Mouse (Mus musculus) left cerebral cortex, postnatal 25 days (tissue): ENCODE data around the gene Ddx24. TPM values are rescaled to one million over a fixed set of nuclear protein-coding genes. Genes with fewer than 3 reads are reported as not detected.
"Not testable (repeated sequence)": the region's sequence is repeated elsewhere in the genome, so short reads cannot be mapped to it uniquely, and the experiment has no call there.

ENCODE experiments used
- DNase-seq, 2 experiments: peaks; one replicate each; pipeline ENCODE4 v3.0.0; 2022; ENCODE audit warnings: low spot score in 2 of 2, mixed read lengths in 1 of 2
- intact Hi-C: fragments of 180-260 bp; cut with DNase I; formaldehyde crosslinking; loops from one replicate; pipeline ENCODE4 v1.15.1; 2025
- total RNA-seq, 2 experiments: library from RNA; stranded (reverse); gene quantifications; 2 replicates each; pipeline ENCODE4 v1.2.3; 2021

Gene Ddx24
- 100 to 1,000 TPM; 213 to 218 TPM for total RNA-seq

DNA sequence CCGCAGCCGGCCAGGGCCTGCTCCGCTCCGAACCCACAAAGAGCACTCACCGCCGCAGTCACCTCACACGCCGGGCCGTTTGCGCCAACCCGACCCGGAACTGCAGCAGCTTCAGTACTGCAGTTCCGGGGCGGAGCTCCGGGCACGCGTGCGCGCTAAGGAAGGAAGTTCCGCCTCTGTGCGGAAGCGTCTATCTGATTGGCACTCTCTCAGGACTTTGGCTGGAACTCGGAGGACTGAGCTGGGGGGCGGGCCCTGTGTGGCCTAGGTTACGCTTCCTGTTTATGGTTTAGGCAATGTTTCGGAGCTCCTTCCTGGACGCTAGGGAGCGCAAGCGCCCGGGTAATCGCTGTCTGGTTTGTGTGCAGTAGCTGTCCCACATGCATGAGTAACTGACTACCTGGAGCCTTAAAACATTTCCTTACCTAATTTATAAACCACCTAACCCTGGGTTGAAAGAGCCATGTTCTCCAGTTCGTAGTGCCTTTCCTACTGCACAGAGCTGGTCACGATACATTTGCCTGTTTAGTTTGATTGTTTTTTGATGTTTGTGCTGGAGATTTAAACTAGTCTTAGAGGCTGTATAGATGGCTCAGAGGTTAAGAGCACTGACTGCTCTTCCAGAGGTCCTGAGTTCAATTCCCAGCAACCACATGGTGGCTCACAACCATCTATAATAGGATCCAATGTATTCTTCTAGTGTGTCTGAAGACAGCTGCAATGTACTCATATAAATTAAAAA, at the start of gene Ddx24:
Ddx24 (minus strand) TSS at position 102 of the 742 bp plus-strand sequence.
- peak; percentile 97 to 99 for DNase-seq
- intact Hi-C loops = loop anchor here (1.0 kb wide), 1 partner anchor 67 kb away; no protein-coding TSS in a partner anchor

DNA sequence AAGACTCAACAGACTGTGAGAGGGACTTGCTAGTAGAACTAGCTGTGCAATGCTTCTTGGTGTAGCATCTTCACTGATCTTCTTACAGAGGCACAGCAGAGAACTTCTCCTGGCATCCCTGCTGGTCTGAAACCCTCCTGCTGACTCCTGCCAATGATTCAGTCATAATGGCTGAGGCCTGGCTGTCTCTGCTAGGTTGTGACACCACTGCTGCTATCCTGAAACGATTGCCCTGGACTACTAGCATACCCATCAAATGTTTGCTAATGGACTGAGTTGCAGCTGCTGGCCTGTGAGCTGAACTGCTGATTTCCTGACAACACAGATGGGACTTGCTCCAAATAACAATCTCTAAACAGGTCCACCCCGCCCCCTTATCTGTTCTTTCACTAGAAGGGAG, 48.9 kb upstream of the Ddx24 start:
- no peak for DNase-seq
- intact Hi-C loops = no loop called here

DNA sequence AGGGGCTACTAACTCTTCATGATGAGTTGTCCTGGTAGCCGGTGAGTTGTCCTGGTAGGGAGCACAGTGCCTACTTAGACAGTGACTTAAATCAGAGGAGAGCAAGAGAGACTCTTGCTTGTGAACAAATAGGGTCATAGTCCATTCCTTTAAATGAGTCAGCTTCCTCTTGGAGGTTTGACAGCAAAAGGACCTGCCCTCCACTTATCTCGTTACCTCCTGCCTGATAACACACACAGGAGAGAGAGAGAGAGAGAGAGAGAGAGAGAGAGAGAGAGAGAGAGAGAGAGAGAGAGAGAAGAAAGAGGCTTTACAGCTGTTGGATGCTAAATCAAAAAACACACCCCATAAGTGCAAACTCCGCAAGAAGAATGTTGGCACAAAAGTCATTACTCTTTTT, 31.5 kb upstream of the Ddx24 start, which contains the start of gene Ifi27l2b:
Ifi27l2b (minus strand) TSS at position 84 of the 400 bp plus-strand sequence.
- intact Hi-C loops = no loop called here

DNA sequence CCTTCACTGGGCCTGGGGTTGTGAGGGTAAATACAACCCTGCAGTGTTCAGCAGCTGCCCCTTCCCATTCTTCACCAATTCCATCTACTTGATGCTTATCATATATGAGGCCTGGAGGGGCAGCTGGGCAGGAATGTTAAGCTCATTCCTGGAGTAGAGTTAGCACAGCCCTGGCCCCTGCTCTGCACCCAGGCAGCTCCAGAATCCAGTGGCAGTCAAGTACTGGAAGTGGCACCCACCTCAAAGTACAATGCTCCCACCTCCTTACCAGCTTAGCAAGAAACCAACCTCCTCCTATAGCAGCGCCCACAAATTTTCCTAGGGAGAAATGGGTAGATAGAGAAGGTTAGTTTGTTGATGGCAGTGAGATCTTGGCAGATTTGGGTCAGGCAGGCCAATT, 31.1 kb upstream of the Ddx24 start:
- intact Hi-C loops, DNase-seq: not testable (repeated sequence)

More for the DNA sequence above, 31.5 kb upstream of the Ddx24 start, which contains the start of gene Ifi27l2b:
- no peak for DNase-seq

DNA sequence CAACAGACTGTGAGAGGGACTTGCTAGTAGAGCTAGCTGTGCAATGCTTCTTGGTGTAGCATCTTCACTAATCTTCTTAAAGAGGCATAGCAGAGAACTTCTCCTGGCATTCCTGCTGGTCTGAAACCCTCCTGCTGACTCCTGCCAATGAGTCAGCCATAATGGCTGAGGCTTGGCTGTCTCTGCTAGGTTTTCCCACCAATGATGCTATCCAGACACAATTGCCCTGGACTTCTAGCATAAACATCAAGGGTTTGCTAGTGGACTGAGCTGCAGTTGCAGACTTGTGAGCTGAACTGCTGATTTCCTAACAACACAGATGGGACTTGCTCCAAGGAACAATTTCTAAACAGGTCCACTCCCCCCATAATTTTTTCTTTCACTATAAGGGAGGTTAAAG, 27.7 kb upstream of the Ddx24 start:
- intact Hi-C loops = no loop called here
- DNase-seq = no peak

DNA sequence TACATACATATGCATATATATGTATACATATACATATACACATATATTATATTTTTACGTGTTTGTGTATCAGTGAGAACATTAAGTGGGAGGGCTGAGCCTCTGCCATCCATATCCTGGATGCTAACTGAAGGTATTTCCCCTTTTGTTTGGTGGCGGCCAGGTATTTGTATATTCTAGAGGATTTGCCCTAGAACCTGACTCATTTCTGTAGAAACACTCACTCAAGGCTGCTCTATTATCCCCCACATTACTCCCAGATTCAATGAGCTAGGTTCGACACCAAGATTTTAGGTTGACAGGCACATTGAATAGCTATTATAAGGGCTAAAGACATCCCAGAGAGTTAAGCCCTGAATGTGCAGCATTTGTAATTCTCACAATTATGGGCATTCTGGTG, 19.4 kb upstream of the Ddx24 start:
- DNase-seq = no peak
- intact Hi-C loops = no loop called here

DNA sequence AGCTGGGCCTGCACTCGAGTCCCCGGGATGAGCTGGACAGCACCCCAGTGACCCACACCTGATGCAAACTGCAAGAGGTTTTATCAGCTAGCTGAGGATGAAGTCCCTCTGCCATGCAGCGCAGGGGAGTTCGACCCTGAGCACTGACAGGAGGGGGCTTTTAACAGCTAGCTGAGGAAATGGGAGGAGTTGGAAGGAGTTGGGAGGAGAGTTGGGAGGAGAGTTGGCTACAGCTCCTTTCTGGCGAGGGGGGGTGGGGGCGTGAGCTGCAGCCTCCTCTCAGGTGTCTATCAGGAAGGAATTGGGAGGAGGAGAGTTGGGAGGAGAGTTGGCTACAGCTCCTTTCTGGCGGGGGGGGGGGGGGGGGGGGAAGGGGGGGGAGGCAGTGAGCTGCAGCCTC, 18.6 kb upstream of the Ddx24 start:
- not testable (repeated sequence) for DNase-seq
- intact Hi-C loops = loop anchor here (5.0 kb wide), 1 partner anchor 33 kb away; no protein-coding TSS in a partner anchor

DNA sequence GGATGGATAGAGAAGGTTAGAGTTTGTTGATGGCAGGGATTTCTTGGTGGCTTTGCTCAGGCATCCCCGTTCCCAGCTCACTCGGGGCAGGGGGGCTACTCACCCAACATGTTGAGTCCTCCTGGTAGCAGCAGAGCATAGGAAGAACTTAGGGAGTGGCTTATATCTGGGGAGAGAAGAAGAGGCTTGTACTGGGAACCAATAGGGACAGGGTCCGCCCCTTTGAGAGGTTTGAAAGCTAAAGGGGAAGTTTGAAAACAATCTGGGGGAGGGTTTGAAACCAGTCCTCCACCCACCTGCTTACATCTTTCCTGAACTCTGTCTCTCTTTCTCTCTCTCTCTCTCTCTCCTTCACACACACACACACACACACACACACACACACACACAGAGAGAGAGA, 17.9 kb upstream of the Ddx24 start, which contains the start of gene Ifi27l2a:
Ifi27l2a (minus strand) TSS at position 157 of the 400 bp plus-strand sequence.
- no peak for DNase-seq
- intact Hi-C loops = loop anchor here (5.0 kb wide), 1 partner anchor 34 kb away; no protein-coding TSS in a partner anchor

DNA sequence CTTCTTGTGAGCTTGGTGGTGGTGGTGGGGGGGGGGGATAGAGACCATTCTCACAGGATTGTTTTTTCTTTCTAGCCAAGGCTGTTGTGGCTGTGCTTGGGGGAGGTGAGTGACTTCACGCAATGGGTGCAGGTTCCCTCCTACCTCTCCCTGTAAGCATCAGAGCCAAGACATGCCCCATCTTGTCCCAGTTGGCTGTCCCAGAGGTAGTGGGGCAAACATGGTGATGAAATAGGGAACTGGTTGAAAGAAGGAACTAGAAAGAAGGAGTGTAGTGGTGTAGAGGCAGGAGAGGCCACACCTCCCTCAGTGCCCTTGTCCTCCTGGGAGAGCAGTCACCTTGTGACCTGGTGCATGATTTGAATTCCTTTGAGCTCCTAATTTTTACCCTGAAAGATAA, 12.0 kb upstream of the Ddx24 start:
- intact Hi-C loops = no loop called here
- no peak for DNase-seq

DNA sequence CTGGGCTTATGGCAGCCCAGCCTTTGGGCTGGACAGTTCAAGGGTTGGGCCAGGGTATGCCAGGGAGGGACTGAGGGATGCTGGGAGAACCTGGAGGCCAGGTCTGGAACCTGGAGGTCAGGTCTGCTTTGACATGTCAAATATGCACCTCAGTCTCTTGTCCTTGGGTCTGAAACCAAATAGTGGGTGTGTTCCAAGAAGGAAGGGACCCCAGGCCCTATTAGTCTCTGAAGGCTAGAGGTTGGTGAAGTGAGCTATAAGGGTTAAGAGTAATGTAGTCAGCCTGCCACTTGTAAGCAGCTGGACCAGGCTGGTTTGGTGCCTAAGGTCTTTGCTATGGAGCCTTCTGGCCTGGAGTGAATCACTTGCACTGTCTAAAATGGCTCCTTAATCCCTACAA, 9.2 kb upstream of the Ddx24 start:
- no peak for DNase-seq
- intact Hi-C loops = loop anchor here (5.0 kb wide), 1 partner anchor 207 kb away; no protein-coding TSS in a partner anchor

DNA sequence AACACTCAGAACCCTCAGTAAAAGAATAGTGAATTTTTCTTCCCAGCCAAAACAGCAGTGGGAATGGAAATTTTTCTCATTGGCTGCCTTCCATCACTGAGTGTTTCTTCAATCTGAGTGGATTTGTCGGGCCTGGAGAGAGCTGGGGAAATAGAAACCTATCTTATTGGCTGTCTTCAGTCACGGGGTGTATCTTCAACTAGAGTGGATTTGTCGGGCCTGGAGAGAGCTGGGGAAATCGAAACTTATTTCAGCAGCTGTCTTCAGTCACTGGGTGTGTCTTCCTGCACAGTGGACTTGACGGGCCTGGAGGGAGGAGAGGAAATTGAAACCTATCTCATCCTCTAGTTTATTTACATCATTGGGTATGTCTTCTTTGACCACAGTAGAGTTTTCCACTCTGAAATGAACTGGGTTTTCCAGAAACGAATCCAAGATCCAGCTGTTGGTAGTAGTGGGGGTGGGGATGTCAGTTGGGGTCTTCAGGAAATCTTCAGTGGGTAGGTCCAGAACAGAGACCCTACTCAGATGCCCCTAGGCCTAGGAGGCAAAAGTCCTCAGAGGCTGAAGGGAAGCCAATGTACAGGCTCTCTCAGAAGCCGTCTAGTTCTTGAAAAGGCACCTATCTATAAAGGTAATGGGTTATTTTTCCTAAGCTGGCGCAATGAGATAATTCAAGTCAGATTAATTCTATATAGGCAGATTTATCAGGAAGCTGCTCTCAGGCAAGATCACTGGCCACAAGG, 8.5 kb upstream of the Ddx24 start, which contains the start of gene Ifi27:
Ifi27 (plus strand) TSS at position 226 of the 746 bp plus-strand sequence.
- intact Hi-C loops = loop anchor here (5.0 kb wide), 1 partner anchor 208 kb away; no protein-coding TSS in a partner anchor
- DNase-seq = peak; percentile 58 to 82

DNA sequence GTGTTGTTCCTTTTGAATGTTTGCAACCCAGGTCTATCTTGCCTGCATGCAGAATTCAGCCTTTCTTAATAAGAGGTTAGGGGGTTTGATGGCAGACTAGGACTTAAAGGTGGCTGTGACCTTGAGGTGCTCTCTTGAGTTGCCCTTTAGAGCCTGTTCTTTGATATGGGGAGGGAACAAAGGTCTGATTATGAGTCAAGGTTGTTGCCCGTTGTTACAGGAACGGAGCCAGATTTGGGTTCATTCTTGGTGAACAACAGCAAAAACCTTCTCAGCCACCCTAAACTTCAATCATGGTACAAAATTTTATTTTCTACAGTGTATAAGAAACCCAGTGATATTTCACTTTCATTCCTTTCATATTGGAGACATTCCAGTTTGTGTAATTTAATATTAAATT, 7.8 kb upstream of the Ddx24 start:
- intact Hi-C loops = loop anchor here (5.0 kb wide), 1 partner anchor 209 kb away; no protein-coding TSS in a partner anchor
- no peak for DNase-seq

DNA sequence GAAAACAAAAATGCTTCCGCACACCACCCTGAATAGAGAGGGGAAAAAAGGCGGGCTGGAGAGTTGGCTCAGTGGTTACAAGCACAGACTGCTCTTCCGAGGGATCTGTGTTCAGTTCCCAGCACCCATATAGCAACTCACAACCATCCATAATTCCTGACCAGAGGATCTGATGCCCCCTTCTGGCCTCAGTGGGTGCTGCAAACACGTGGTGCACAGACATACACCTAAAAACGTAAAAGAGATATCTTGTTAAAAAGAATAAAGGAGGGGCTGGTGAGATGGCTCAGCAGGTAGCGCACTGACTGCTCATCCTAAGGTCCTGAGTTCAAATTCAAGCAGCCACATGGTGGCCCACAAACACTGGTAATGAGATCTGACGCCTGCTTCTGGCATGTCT, 1.1 kb upstream of the Ddx24 start:
- intact Hi-C loops = loop anchor here (1.0 kb wide), 1 partner anchor 67 kb away; no protein-coding TSS in a partner anchor
- no peak for DNase-seq

DNA sequence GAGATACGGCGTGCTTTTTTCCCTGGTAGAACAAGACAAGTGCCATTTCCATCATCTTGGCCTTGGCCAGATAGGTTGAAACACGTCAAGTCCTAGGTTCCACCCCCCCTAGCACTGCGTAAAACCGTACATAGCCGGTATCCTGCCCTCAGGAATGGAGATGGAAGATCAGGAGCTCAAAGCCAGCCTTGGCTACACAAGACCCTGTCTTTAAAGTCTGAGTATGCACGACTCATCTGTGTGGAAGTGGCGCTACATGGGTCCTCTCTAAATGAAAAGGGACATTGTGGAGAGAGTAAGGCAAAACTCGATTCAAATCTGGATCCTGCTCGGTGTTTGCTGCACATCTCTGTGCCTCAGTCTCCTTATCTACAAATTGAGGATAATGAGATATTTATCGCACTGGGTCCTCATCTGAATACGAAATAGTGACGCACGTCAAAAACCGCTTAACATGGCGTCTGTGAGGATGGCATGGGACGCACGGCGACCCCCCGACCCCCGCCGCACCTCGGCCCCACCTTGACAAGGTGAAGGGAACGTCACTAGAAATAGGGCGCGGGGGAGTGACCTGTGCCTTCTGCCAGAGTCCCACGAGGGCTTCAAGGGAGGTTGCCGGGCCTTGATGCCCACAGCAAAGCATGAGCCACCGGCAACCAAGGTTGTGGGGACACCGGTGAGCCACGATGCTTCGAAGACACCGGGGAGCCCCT, 458 bp downstream of the Ddx24 start:
- peak in 1 of 2 experiments; percentile 45 for DNase-seq
- intact Hi-C loops = no loop called here

DNA sequence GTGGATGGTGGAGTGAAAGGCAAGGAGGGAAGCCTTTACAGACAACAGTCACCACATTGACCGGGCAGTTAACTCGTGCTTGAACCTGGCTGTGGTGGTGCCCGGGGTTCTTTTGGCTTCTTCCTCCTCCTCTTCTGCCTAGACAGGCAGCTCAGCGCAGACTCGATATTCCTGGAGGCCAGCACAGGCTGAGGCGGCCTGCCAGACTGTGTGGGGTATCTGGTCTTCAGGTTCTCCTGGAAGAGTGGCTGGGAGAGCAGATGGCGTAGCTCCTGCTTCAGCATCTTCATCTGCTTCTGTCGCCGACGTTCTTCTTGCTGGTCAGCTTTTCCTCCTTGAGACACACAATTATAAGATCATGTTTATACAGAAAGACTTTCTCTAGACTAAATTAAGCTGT, 17.5 kb downstream of the Ddx24 start:
- intact Hi-C loops = loop anchor here (2.0 kb wide), 1 partner anchor 31 kb away; no protein-coding TSS in a partner anchor
- DNase-seq = peak in 1 of 2 experiments; percentile 89

DNA sequence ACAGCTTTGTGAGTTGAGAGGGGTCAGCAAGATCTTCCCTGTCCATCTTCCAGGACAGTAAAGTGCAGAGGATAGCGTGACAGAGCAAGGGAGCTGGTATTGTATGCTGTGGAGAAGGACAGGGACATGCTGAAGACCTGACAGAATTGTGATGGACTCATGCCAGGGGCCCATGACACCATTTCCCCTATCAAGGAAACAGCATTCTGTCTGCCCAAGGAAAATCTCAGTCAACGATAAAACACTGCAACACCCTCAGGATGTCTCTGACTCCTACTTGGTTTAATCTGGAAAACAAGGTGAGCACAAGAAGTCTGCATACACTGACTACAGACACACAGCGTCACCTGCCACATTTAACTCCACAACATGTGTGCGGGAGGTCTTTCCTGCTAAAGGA, 17.9 kb downstream of the Ddx24 start, which contains the start of gene 9330161L09Rik:
9330161L09Rik (minus strand) TSS at position 101 of the 400 bp plus-strand sequence.
- intact Hi-C loops = loop anchor here (2.0 kb wide), 1 partner anchor 31 kb away; no protein-coding TSS in a partner anchor
- DNase-seq = no peak

DNA sequence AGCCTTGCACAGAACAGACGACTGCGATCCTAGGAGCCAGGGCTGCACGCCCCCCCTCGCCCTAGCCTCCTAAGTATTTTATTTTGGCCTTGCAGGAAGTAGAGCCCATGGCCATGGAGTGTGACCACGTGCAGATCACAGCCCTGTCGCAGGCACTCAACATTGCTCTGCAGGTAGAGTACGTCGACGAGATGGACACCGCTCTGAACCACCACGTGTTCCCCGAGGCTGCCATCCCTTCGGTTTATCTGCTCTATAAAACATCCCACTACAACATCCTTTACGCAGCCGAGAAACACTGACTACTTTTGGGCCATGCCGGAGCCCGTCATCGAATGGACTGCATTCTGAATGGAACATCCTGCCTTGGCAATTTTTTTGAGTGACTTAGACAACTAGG, 21.5 kb downstream of the Ddx24 start:
- intact Hi-C loops = no loop called here
- DNase-seq = no peak

DNA sequence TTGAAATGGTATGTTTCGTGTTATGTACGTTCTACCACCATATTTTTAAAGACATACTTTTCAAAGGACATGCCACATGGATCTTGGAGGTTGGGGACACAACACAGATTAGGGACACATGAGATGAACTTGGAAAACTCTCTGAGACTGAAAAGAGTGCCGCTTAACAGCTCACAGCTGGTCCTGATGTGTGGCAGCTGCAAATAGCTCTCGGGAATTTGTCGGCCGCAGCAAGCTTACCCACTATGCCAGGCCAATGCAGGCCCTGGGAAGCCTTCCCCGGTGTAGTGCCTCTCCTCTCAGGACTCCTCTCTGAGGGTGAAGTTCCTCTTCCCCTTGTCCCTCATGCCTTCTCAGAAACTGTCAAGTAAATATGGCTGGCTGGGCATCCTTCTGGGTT, 28.9 kb downstream of the Ddx24 start:
- no peak for DNase-seq
- intact Hi-C loops = no loop called here
